Mouse (Mus musculus) embryonic facial prominence, embryonic 14.5 days (tissue): ENCODE data around the gene Fbln1. TPM values are rescaled to one million over a fixed set of nuclear protein-coding genes. Genes with fewer than 3 reads are reported as not detected.
A peak's percentile ranks its signal among the peaks of the same experiment; 100 is the strongest.

Source experiments
- ATAC-seq: fragments of 200-750 bp; cut with Nextera tagmentation; 2 replicates; pipeline ENCODE4 v1.8.0; 2017; ENCODE audit warnings: low read depth, moderate number of reproducible peaks, moderate TSS enrichment
- DNase-seq: peaks from one replicate; pipeline ENCODE4 v3.0.0-alpha.2; 2015; ENCODE audit warnings: low spot score
- H3K27ac ChIP-seq: fragments of 300-500 bp; sonication (generic); replicated peaks from 2 replicates; pipeline ENCODE4 v1.5.1; 2014; ENCODE audit warnings: low read depth, mild to moderate bottlenecking, low read length, moderate library complexity
- H3K27me3 ChIP-seq: fragments of 300-500 bp; sonication (generic); replicated peaks from 2 replicates; pipeline ENCODE4 v1.6.1; 2014; ENCODE audit warnings: low read length; ENCODE audit not compliant: control insufficient read depth, insufficient read depth
- H3K36me3 ChIP-seq: fragments of 300-500 bp; sonication (generic); 2 replicates; pipeline ENCODE4 v1.6.1; 2014; ENCODE audit warnings: low read length, mixed read lengths; ENCODE audit not compliant: control insufficient read depth, insufficient read depth
- H3K4me1 ChIP-seq: fragments of 300-500 bp; sonication (generic); 2 replicates; pipeline ENCODE4 v1.6.1; 2014; ENCODE audit warnings: antibody characterized with exemption, low read length; ENCODE audit not compliant: control insufficient read depth, insufficient read depth
- H3K4me2 ChIP-seq: fragments of 300-500 bp; sonication (generic); 2 replicates; pipeline ENCODE4 v1.6.1; 2014; ENCODE audit warnings: low read depth, mild to moderate bottlenecking, low read length, moderate library complexity, mixed read lengths
- H3K4me3 ChIP-seq: fragments of 300-500 bp; sonication (generic); 2 replicates; pipeline ENCODE4 v1.5.1; 2014; ENCODE audit warnings: low read depth, mild to moderate bottlenecking, low read length
- H3K9ac ChIP-seq: fragments of 300-500 bp; sonication (generic); 2 replicates; pipeline ENCODE4 v1.6.1; 2014; ENCODE audit warnings: low read depth, mild to moderate bottlenecking, low read length, moderate library complexity, mixed read lengths
- H3K9me3 ChIP-seq: fragments of 300-500 bp; sonication (generic); 2 replicates; pipeline ENCODE4 v1.6.1; 2016; ENCODE audit warnings: low read length; ENCODE audit not compliant: control insufficient read depth
- WGBS: fragments of 180-500 bp; shearing (Covaris S2); extraction: QIAGEN DNeasy Blood & Tissue Kit; methylation state at CpG from one replicate; pipeline ENCODE4 v1.1.7; 2014; 5-methylcytosine and 5-hydroxymethylcytosine counted together
- polyA plus RNA-seq: library from polyadenylated mRNA; unstranded; fragments of >200 nt; fragmentation: Nextera tagmentation; extraction: Ambion mirVana; gene quantifications from 2 replicates; pipeline ENCODE4 v1.2.1, GENCODE M21; 2014

The Fbln1 gene
- polyA plus RNA-seq, 1 experiment from 2014 or later: 235 TPM

GRCm38 (mm10) chr15:85209341-85209740 is 3.6 kb downstream of the Fbln1 start:
- H3K27me3 ChIP-seq: no peaks in the 10 kb centered on the region
- H3K4me3 ChIP-seq: no peak overlapping the region
- 0 out of 2 replicates have a peak overlapping the region, but pooled peaks have one; percentile 17 for H3K27ac ChIP-seq
- H3K4me1 ChIP-seq: peaks cover 20% of the 10 kb centered on the region; the same call in 1 of the 2 replicates
- no peak overlapping the region for H3K9ac ChIP-seq
- no peak for DNase-seq
- no peak overlapping the region for H3K4me2 ChIP-seq
- H3K36me3 ChIP-seq: peaks cover 45% of the 10 kb centered on the region; the same call in 1 of the 2 replicates
- WGBS: 88% methylated on average over 3 of the region's 3 CpGs
- H3K9me3 ChIP-seq: no peaks in the 10 kb centered on the region
- ATAC-seq: no peak

- Histone ChIP-seq H3K27ac (no peak overlapping the region; the same call in 1 of the 2 replicates), H3K36me3 (peaks cover 58% of the 10 kb centered on the region), H3K4me2 (peak overlapping the region; percentile 15; the same call in 1 of the 2 replicates), H3K4me1 (peaks cover 20% of the 10 kb centered on the region; the same call in 1 of the 2 replicates), H3K9me3 (peaks cover 6% of the 10 kb centered on the region), H3K27me3 (no peaks in the 10 kb centered on the region), H3K9ac (no peak overlapping the region), H3K4me3 (no peak overlapping the region)
- DNase-seq (peak; percentile 68), ATAC-seq (no peak)
- WGBS: 71% methylated on average over 12 of the region's 12 CpGs
Measured at GRCm38 (mm10) chr15:85210686-85211085, 4.9 kb downstream of the Fbln1 start.

GRCm38 (mm10) chr15:85211101-85211760 is 5.5 kb downstream of the Fbln1 start:
- Histone ChIP-seq H3K9me3 (peaks cover 12% of the 10 kb centered on the region), H3K4me1 (peaks cover 20% of the 10 kb centered on the region; the same call in 1 of the 2 replicates), H3K36me3 (peaks cover 64% of the 10 kb centered on the region), H3K9ac (no peak overlapping the region), H3K4me3 (no peak overlapping the region), H3K27ac (no peak overlapping the region; the same call in 1 of the 2 replicates), H3K4me2 (peak overlapping the region; percentile 15; the same call in 1 of the 2 replicates), H3K27me3 (no peaks in the 10 kb centered on the region)
- ATAC-seq (no peak), DNase-seq (no peak)
- 89% methylated on average over 18 of the region's 18 CpGs for WGBS

- ATAC-seq (no peak), DNase-seq (no peak)
- Histone ChIP-seq H3K4me2 (no peak overlapping the region), H3K27ac (no peak overlapping the region), H3K4me3 (no peak overlapping the region), H3K9me3 (peaks cover 12% of the 10 kb centered on the region), H3K36me3 (peaks cover 65% of the 10 kb centered on the region), H3K4me1 (no peaks in the 10 kb centered on the region), H3K27me3 (no peaks in the 10 kb centered on the region), H3K9ac (no peak overlapping the region)
- 91% methylated on average over 7 of the region's 7 CpGs for WGBS
Measured at GRCm38 (mm10) chr15:85216069-85216813, 10.5 kb downstream of the Fbln1 start.

- ATAC-seq (no peak), DNase-seq (no peak)
- Histone ChIP-seq H3K27ac (no peak overlapping the region), H3K4me1 (peaks cover 4% of the 10 kb centered on the region; the same call in 1 of the 2 replicates), H3K36me3 (peaks cover 66% of the 10 kb centered on the region), H3K9me3 (peaks cover 12% of the 10 kb centered on the region), H3K9ac (no peak overlapping the region), H3K27me3 (no peaks in the 10 kb centered on the region), H3K4me2 (no peak overlapping the region), H3K4me3 (no peak overlapping the region)
- 75% methylated on average over 5 of the region's 5 CpGs for WGBS
Measured at GRCm38 (mm10) chr15:85218617-85219265, 13.0 kb downstream of the Fbln1 start.

- peaks cover 4% of the 10 kb centered on the region; the same call in 1 of the 2 replicates for H3K4me1 ChIP-seq
- no peak overlapping the region for H3K9ac ChIP-seq
- ATAC-seq: no peak
- H3K27ac ChIP-seq: no peak overlapping the region
- no peak for DNase-seq
- 81% methylated on average over 6 of the region's 6 CpGs for WGBS
- H3K36me3 ChIP-seq: peaks cover 67% of the 10 kb centered on the region
- H3K4me3 ChIP-seq: no peak overlapping the region
- H3K27me3 ChIP-seq: no peaks in the 10 kb centered on the region
- H3K4me2 ChIP-seq: no peak overlapping the region
- peaks cover 9% of the 10 kb centered on the region for H3K9me3 ChIP-seq
Measured at GRCm38 (mm10) chr15:85220371-85220770, 14.6 kb downstream of the Fbln1 start.

- Histone ChIP-seq H3K9ac (no peak overlapping the region), H3K4me1 (peaks cover 4% of the 10 kb centered on the region; the same call in 1 of the 2 replicates), H3K4me2 (no peak overlapping the region)
Measured at GRCm38 (mm10) chr15:85221115-85221854, 15.5 kb downstream of the Fbln1 start.

GRCm38 (mm10) chr15:85225693-85226092 is 19.9 kb downstream of the Fbln1 start:
- DNase-seq (no peak), ATAC-seq (no peak)
- WGBS: 65% methylated on average over 3 of the region's 3 CpGs
- H3K4me2 ChIP-seq: no peak overlapping the region
- no peaks in the 10 kb centered on the region for H3K27me3 ChIP-seq
- peaks cover 87% of the 10 kb centered on the region for H3K36me3 ChIP-seq
- peaks cover 4% of the 10 kb centered on the region; the same call in 1 of the 2 replicates for H3K4me1 ChIP-seq
- H3K27ac ChIP-seq: no peak overlapping the region
- no peaks in the 10 kb centered on the region for H3K9me3 ChIP-seq
- H3K9ac ChIP-seq: no peak overlapping the region
- H3K4me3 ChIP-seq: no peak overlapping the region

More at GRCm38 (mm10) chr15:85221115-85221854, 15.5 kb downstream of the Fbln1 start:
- H3K36me3 ChIP-seq: peaks cover 67% of the 10 kb centered on the region
- 64% methylated on average over 12 of the region's 12 CpGs for WGBS
- no peak overlapping the region for H3K4me3 ChIP-seq
- H3K27me3 ChIP-seq: no peaks in the 10 kb centered on the region
- no peak for ATAC-seq
- H3K9me3 ChIP-seq: no peaks in the 10 kb centered on the region; the same call in 1 of the 2 replicates
- peak; percentile 48 for DNase-seq
- H3K27ac ChIP-seq: no peak overlapping the region; the same call in none of the 2 replicates
